In the genomic region with DNA sequence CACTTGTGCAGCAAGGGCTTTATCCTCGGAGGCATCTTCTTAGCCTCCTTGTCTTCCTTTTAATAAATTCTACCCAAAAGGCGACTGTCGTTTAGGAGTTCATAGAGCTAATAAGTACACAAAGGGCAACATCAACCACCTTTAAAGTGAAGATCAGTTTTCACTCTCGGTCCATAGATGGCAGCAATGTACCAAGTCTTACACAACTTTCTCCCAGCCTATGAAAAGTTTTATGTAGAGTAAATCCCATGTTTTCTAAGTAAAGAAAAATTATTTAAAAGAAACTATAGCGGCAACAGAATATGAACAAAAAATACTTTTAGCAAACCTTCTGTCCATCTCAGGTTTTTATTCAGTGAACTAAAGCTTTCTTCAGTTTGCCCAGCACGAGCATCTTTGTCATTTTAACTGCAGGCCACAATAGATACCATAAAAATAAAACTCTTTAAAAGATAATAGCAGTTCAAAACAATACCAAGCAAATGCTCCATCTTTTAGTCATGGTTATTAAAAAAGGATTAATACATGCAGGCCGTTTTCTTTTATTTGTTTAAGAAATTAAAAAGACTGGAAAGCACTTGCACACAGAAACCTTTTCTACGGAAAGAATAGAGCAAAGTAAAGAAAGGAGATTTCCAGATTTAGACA, we compare ENCODE assay signal across 8 mouse cellular contexts.
DNase-seq lines count a peak whose midpoint lies in the region; ATAC-seq and TF ChIP-seq lines count a peak whose summit lies in the region.

No protein-coding gene starts in this region.

- H3K9me3 ChIP-seq in midbrain, embryonic 10.5 days (replicated peaks) = no peaks in the 10 kb centered on the region
- H3K9me3 ChIP-seq in midbrain, embryonic 16.5 days (replicated peaks; ENCODE audit: control insufficient read depth, low read length, poor library complexity, severe bottlenecking) = no peaks in the 10 kb centered on the region

- intact Hi-C loops in gastrocnemius, adult 2 months (cut with DNase I) = no loop called here
- intact Hi-C loops in heart, postnatal 36 days (cut with DNase I) = no loop called here

- no peak for ATAC-seq in midbrain, embryonic 16.5 days

- H3K36me3 ChIP-seq in midbrain, embryonic 10.5 days = no peaks in the 10 kb centered on the region
- H3K36me3 ChIP-seq in midbrain, embryonic 16.5 days (ENCODE audit: control insufficient read depth, insufficient read depth, low read length) = no peaks in the 10 kb centered on the region

- no peak overlapping the region for H3K27ac ChIP-seq in gastrocnemius, adult 2 months
- peak overlapping the region; percentile 63; the same call in 1 of the 2 replicates for H3K27ac ChIP-seq in midbrain, embryonic 10.5 days (replicated peaks)
- no peak overlapping the region for H3K27ac ChIP-seq in midbrain, embryonic 16.5 days (ENCODE audit: low read length)

- no peak overlapping the region for H3K4me2 ChIP-seq in midbrain, embryonic 16.5 days (ENCODE audit: low read length)

- TF ChIP-seq CTCF in gastrocnemius, adult 2 months (IDR thresholded peaks at IDR 0.05) = peak; percentile 16; the same call in 1 of the 2 replicates

- no peak overlapping the region for H3K4me3 ChIP-seq in gastrocnemius, adult 2 months
- H3K4me3 ChIP-seq in midbrain, embryonic 10.5 days = no peak overlapping the region
- no peak overlapping the region for H3K4me3 ChIP-seq in midbrain, embryonic 16.5 days (ENCODE audit: low read depth, low read length)

- no peak for DNase-seq in gastrocnemius, adult 2 months
- no peak for DNase-seq in gastrocnemius, postnatal 4 days (ENCODE audit: low spot score in 2 of 2)
- no peak for DNase-seq in midbrain, embryonic 10.5 days (ENCODE audit: low spot score)
- DNase-seq in forelimb bud, embryonic 11.5 days (ENCODE audit: low read depth, low spot score) = peak; percentile 3
- DNase-seq in right cerebral cortex, postnatal 14 days = no peak
- DNase-seq in layer of hippocampus, adult 9-10 months (ENCODE audit: low spot score) = no peak
- no peak for DNase-seq in heart, postnatal 36 days

- 42% methylated on average over 8 of the region's 8 CpGs for WGBS in midbrain, embryonic 10.5 days
- WGBS in midbrain, embryonic 16.5 days = 17% methylated on average over 8 of the region's 8 CpGs

- no peak overlapping the region for H3K9ac ChIP-seq in midbrain, embryonic 16.5 days (ENCODE audit: low read depth, low read length)

- peaks cover 11% of the 10 kb centered on the region; the same call in 1 of the 2 replicates for H3K4me1 ChIP-seq in midbrain, embryonic 10.5 days
- H3K4me1 ChIP-seq in midbrain, embryonic 16.5 days (ENCODE audit: control insufficient read depth, insufficient read depth, low read length) = no peaks in the 10 kb centered on the region

- no peaks in the 10 kb centered on the region for H3K27me3 ChIP-seq in midbrain, embryonic 10.5 days (ENCODE audit: low read depth, poor library complexity, severe bottlenecking)
- no peaks in the 10 kb centered on the region for H3K27me3 ChIP-seq in midbrain, embryonic 16.5 days (ENCODE audit: control insufficient read depth, insufficient read depth, low read depth, low read length)
